Mouse (Mus musculus) forebrain, embryonic 16.5 days (tissue): ENCODE data around the gene Arhgap27. TPM values are rescaled to one million over a fixed set of nuclear protein-coding genes. Genes with fewer than 3 reads are reported as not detected.

Experiments used
- ATAC-seq: fragments of 200-750 bp; cut with Nextera tagmentation; 2 replicates; pipeline ENCODE4 v1.8.0; 2017; ENCODE audit warnings: mild to moderate bottlenecking, moderate library complexity
- H3K27ac ChIP-seq: fragments of 300-500 bp; sonication (generic); 2 replicates; pipeline ENCODE4 v1.5.1; 2014; ENCODE audit warnings: low read length, control low read depth
- H3K27me3 ChIP-seq: fragments of 300-500 bp; sonication (generic); replicated peaks from 2 replicates; pipeline ENCODE4 v1.6.1; 2014; ENCODE audit warnings: low read length; ENCODE audit not compliant: control insufficient read depth, insufficient read depth
- H3K36me3 ChIP-seq: fragments of 300-500 bp; sonication (generic); 2 replicates; pipeline ENCODE4 v1.6.1; 2014; ENCODE audit not compliant: control insufficient read depth, insufficient read depth
- H3K4me1 ChIP-seq: fragments of 300-500 bp; sonication (generic); replicated peaks from 2 replicates; pipeline ENCODE4 v1.6.1; 2014; ENCODE audit warnings: low read length; ENCODE audit not compliant: control insufficient read depth, insufficient read depth
- H3K4me2 ChIP-seq: fragments of 300-500 bp; sonication (generic); 2 replicates; pipeline ENCODE4 v1.6.1; 2014; ENCODE audit warnings: mild to moderate bottlenecking, low read length, control low read depth
- H3K4me3 ChIP-seq: fragments of 300-500 bp; sonication (generic); replicated peaks from 2 replicates; pipeline ENCODE4 v1.5.1; 2014; ENCODE audit warnings: mild to moderate bottlenecking, low read length, control low read depth
- H3K9ac ChIP-seq: fragments of 300-500 bp; sonication (generic); replicated peaks from 2 replicates; pipeline ENCODE4 v1.6.1; 2014; ENCODE audit warnings: low read depth, low read length, control low read depth
- H3K9me3 ChIP-seq: fragments of 300-500 bp; sonication (generic); 2 replicates; pipeline ENCODE4 v1.6.1; 2016; ENCODE audit warnings: low read length; ENCODE audit not compliant: control insufficient read depth
- WGBS: fragments of 180-500 bp; shearing (Covaris S2); extraction: QIAGEN DNeasy Blood & Tissue Kit; methylation state at CpG from one replicate; pipeline ENCODE4 v1.1.7; 2014; 5-methylcytosine and 5-hydroxymethylcytosine counted together
- polyA plus RNA-seq: library from polyadenylated mRNA; unstranded; fragments of >200 nt; fragmentation: Nextera tagmentation; extraction: Ambion mirVana; gene quantifications from 2 replicates; pipeline ENCODE4 v1.2.1, GENCODE M21; 2015

Gene Arhgap27
- polyA plus RNA-seq, 1 experiment from 2014 or later, result 3.0 TPM

DNA sequence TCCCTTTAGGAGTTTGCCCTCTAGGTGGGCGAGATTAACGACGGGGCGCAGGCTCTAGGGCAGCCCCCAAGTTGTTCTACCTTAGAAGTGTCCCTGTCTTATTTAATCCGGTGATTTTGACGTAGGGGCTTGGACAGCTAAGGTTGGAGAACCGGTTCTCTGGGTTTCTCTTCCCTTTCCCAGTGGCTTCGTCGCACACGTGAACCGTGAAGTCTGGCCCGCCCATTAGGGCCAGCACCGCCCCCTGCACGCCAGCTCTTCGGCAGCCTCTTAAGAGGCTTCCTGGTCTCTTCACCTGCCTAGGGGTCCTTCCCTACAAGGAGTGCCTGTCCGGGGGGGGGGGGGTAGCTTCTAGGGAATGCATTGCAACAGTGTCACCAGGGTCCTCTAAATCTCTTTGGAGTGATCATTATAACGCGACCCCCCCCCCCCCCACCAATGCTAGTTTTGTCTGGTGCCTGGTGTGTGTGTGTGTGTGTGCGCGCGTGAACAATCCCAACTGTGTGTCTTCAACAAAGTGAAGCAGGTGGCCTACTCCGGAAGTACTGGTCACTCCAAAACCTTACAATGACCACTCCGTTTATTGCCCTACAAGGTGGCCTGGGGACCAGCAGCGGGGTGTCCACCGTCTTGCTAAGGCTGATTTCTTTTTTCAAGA lies 2.0 kb downstream of the Arhgap27 start:
- Histone ChIP-seq H3K36me3 (no peaks in the 10 kb centered on the region), H3K4me3 (no peak overlapping the region), H3K27ac (no peak overlapping the region), H3K9me3 (no peaks in the 10 kb centered on the region), H3K9ac (no peak overlapping the region), H3K27me3 (peaks cover 52% of the 10 kb centered on the region), H3K4me1 (peaks cover 31% of the 10 kb centered on the region), H3K4me2 (no peak overlapping the region)
- WGBS, result 3% methylated on average over 25 of the region's 25 CpGs
- no peak for ATAC-seq

DNA sequence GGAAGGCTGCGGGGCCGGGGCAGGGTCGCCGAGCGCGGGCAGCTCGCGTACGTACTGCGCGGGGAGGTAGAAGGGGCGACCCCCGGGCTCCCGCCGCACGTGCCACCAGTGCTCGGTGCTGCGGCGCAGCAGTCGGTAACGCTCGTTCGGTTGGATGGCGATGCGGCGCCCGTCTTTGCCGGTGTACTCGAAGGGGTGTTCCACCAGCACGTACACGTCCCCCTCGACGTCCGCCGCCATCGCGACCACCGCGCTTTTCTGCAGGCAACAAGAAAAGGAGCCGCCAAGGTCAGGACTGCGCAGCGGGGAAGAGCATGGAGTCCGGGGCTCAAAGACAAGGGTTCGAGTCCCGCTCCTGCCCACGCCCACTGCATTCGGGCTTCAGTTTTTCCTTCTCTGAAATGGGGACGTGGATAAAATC lies 2.8 kb downstream of the Arhgap27 start:
- peaks cover 52% of the 10 kb centered on the region for H3K27me3 ChIP-seq
- ATAC-seq, result no peak
- peak overlapping the region; percentile 66 for H3K4me2 ChIP-seq
- peaks cover 34% of the 10 kb centered on the region for H3K4me1 ChIP-seq
- H3K9me3 ChIP-seq, result no peaks in the 10 kb centered on the region
- H3K27ac ChIP-seq, result no peak overlapping the region
- H3K9ac ChIP-seq, result peak overlapping the region; percentile 57
- H3K4me3 ChIP-seq, result peak overlapping the region; percentile 50
- H3K36me3 ChIP-seq, result no peaks in the 10 kb centered on the region
- WGBS, result 3% methylated on average over 47 of the region's 48 CpGs

DNA sequence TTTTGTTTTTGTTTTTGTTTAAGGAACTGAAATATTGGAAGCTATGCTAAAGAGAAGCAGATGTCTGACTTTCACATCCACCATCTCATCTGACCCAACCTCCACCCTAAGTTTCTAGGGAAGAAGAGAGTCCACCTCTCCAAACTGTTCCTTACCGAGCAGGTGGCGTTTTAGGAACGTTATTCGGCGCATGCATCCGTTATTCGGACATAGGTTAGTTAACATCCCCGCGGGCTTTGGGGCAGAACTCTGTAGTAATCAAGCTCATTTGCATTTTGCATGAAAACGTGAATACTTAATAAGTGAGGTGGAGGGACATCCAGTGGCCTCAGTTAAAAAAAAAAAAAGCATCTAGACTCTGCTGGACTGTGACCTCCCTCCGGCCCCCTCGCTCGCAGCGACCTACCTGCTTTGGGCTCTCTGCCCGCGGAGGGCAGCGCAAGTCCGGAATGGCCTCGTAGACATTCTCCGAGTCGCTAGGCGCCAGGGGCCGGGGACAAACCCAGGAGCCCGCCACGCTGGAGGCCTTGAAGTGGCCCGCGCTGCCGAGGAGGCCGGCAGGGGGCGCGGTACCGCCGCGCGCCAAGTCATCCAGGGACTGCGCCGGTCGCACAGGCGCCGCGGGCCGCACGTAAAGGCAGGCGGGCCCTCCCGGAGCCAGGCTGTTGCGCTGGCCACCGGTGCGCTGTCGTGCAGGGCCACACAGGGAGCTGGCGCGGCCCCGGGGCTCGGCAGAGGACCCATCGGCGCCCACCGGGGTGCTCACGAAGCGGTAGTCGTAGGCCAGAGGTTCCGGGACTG lies 3.5 kb downstream of the Arhgap27 start:
- ATAC-seq, result peak; percentile 70
- peaks cover 34% of the 10 kb centered on the region for H3K4me1 ChIP-seq
- H3K9ac ChIP-seq, result peak overlapping the region; percentile 57
- peak overlapping the region; percentile 50 for H3K4me3 ChIP-seq
- no peaks in the 10 kb centered on the region for H3K9me3 ChIP-seq
- no peaks in the 10 kb centered on the region for H3K36me3 ChIP-seq
- under 1% methylated on average over 60 of the region's 60 CpGs for WGBS
- H3K4me2 ChIP-seq, result peak overlapping the region; percentile 66
- no peak overlapping the region for H3K27ac ChIP-seq
- peaks cover 52% of the 10 kb centered on the region for H3K27me3 ChIP-seq

DNA sequence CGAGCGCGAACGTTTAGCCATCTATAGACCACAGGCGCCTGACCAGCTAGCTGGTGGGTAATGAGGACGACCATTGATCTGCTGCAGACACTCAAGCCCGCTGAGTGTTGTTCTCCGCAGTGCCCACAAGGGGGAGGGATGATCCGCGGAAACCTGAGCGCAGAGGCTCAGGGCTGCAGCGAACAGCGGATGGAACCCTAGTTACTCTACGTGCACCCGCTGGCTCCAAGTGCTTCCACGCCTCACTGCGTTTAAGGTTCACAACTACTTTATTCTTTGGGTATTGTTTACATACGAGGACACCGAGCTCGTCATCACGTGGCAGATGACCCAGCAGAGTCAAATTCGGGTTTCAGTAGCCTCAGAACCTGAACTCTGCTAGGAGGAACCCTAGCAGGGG lies 4.4 kb downstream of the Arhgap27 start:
- H3K4me1 ChIP-seq, result peaks cover 34% of the 10 kb centered on the region
- 1% methylated on average over 22 of the region's 22 CpGs for WGBS
- no peaks in the 10 kb centered on the region for H3K9me3 ChIP-seq
- H3K27ac ChIP-seq, result no peak overlapping the region
- no peak overlapping the region for H3K4me3 ChIP-seq
- peaks cover 48% of the 10 kb centered on the region for H3K27me3 ChIP-seq
- peak overlapping the region; percentile 20 for H3K4me2 ChIP-seq
- H3K9ac ChIP-seq, result no peak overlapping the region; the same call in 1 of the 2 replicates
- ATAC-seq, result peak; percentile 37
- H3K36me3 ChIP-seq, result no peaks in the 10 kb centered on the region

DNA sequence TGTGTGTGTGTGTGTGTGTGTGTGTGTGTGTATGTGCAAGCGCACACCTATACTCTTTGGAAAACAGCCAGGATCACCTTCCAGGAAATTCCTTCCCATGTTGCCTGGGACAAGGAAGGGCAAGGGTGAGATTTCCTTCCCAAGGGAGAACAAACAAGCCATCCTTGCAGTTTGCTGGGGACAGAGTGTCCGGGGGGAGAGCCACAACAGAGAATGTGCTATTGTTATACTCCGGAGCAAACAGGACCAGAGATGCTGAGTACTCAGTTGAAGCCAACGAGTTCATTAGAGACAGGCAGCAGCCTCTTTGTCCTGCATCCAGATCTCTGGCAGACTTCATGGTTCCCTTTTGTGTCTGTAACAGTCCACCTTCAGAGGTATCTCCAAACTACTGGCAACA lies 5.2 kb downstream of the Arhgap27 start:
- Histone ChIP-seq H3K9me3 (no peaks in the 10 kb centered on the region), H3K9ac (no peak overlapping the region), H3K4me3 (no peak overlapping the region), H3K27me3 (peaks cover 40% of the 10 kb centered on the region), H3K27ac (no peak overlapping the region), H3K36me3 (no peaks in the 10 kb centered on the region), H3K4me2 (no peak overlapping the region), H3K4me1 (peaks cover 32% of the 10 kb centered on the region)
- ATAC-seq, result no peak
- WGBS, result 39% methylated on average over 4 of the region's 4 CpGs

DNA sequence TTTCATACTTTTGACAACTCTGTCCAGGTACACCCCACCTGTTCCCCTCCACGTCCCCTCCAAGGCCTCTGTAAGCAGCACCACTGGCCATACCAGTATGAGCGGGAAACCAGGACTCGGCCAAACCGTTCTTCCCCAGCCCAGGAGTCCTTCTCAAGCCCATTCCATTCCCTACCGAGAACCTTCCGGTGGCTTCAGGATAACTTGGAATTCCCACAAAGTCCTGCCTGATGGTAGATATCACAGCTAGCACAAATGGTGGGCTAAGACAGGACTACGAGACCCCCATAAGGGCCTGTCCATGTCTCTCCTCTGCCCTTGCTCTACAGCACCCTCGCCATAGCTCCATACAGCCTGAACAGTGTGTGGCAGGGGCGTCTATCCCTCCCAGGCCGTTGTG lies 5.8 kb downstream of the Arhgap27 start:
- WGBS, result 94% methylated on average over 10 of the region's 10 CpGs
- H3K27me3 ChIP-seq, result peaks cover 34% of the 10 kb centered on the region

DNA sequence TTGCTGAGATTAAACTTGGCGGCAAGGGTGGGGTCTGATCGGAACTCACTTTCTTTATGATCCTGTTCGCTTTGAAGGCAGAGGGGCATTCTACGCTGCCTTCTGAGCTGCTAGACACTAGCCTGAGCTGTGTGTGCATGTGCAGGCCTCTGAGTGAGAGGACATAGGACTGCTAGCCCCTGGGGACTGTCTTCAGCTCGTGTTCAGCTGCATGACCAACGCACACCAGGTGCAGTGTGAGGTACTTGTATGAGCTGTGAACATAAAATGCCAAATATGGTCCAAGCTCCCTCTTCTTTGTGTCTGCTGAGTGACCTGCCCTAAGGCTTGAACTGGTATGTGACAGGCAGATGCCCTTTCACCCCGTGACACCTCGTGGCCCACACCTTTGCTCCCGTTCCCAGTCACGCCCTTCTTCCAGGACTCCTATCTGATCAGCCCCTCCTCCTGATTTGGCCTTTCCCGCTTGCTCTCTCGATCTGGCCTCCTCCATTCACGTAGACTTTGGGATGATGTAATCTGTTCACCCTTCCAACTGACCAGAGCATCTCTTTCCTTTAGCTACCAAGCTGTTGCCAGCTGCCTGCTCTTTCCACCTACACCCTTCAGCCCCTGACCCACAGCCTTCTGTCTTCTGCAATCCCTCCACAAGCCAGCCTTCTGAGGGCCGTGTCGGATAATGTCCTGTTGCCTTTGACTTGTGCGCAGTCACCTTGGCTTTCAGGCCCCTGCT lies 6.4 kb downstream of the Arhgap27 start:
- ATAC-seq, result no peak
- 87% methylated on average over 16 of the region's 16 CpGs for WGBS
- peaks cover 28% of the 10 kb centered on the region for H3K27me3 ChIP-seq
- no peaks in the 10 kb centered on the region for H3K36me3 ChIP-seq
- no peaks in the 10 kb centered on the region for H3K9me3 ChIP-seq
- no peak overlapping the region for H3K9ac ChIP-seq
- no peak overlapping the region for H3K4me2 ChIP-seq
- no peak overlapping the region for H3K27ac ChIP-seq
- H3K4me1 ChIP-seq, result peaks cover 20% of the 10 kb centered on the region
- no peak overlapping the region for H3K4me3 ChIP-seq

More for the DNA sequence above, 5.8 kb downstream of the Arhgap27 start:
- H3K9ac ChIP-seq, result no peak overlapping the region
- no peak overlapping the region for H3K4me2 ChIP-seq
- no peaks in the 10 kb centered on the region for H3K9me3 ChIP-seq
- no peak for ATAC-seq
- peaks cover 26% of the 10 kb centered on the region for H3K4me1 ChIP-seq
- no peaks in the 10 kb centered on the region for H3K36me3 ChIP-seq
- H3K27ac ChIP-seq, result no peak overlapping the region
- H3K4me3 ChIP-seq, result no peak overlapping the region

DNA sequence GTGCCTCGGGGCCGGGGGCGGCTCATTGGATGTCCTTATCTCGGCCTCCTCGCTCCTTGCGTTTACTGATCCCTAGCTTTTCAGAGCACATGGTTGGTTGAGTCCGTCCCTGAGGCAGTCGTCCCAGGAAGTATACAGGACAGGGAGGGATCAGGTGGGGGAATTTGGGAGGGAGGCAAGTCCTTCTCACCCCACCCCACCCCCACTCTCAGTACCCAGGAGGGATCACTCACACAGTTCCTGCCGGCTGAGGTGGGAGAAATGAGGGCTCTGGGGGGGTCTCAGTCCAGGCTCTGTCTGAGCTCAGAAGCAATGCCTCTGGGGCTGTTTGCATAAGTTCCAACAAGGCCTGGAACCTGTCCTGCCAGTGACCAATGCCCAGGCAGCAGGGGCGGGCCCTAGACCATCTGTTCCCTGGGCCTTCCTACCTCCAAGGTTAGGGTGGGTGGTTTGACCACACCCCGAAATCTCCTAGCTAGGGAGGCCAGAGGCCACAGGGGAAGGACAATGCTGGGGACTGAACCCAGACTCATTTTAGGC lies 7.4 kb downstream of the Arhgap27 start:
- H3K27ac ChIP-seq, result no peak overlapping the region
- 35% methylated on average over 11 of the region's 11 CpGs for WGBS
- ATAC-seq, result no peak
- H3K9me3 ChIP-seq, result no peaks in the 10 kb centered on the region
- no peak overlapping the region for H3K4me2 ChIP-seq
- H3K36me3 ChIP-seq, result no peaks in the 10 kb centered on the region
- peaks cover 20% of the 10 kb centered on the region for H3K4me1 ChIP-seq
- peaks cover 19% of the 10 kb centered on the region for H3K27me3 ChIP-seq
- H3K9ac ChIP-seq, result no peak overlapping the region
- H3K4me3 ChIP-seq, result no peak overlapping the region

DNA sequence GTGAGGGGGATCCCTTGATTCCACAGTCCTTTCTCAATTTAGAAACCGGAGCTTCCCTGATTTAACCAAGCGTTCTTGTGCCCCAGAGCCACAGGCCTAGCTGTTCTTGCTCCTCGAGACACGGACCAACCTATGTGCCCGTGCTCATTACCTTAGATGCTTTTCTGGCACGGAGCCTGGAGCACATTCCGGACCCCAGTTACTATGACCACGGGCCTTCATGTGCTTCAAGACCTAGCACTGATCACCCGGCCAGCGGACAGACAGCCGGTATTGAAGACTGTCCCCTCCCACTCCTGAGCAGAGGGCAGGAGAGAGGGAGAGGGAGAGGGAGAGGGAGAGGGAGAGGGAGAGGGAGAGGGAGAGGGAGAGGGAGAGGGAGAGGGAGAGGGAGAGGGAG lies 8.2 kb downstream of the Arhgap27 start:
- no peak overlapping the region for H3K9ac ChIP-seq
- whole genome bisulfite sequencing, result 8% methylated on average over 11 of the region's 11 CpGs
- H3K27ac ChIP-seq, result no peak overlapping the region
- no peak overlapping the region for H3K4me2 ChIP-seq
- no peak for ATAC-seq
- no peaks in the 10 kb centered on the region for H3K9me3 ChIP-seq
- peaks cover 15% of the 10 kb centered on the region for H3K27me3 ChIP-seq
- no peak overlapping the region for H3K4me3 ChIP-seq
- H3K4me1 ChIP-seq, result peaks cover 15% of the 10 kb centered on the region
- H3K36me3 ChIP-seq, result no peaks in the 10 kb centered on the region
